Mouse (Mus musculus) kidney, postnatal 0 days (tissue): Measurements from ENCODE around the gene Aurkb. TPM values are rescaled to one million over a fixed set of nuclear protein-coding genes. Genes with fewer than 3 reads are reported as not detected.

ENCODE experiments used
- ATAC-seq: fragments of 200-750 bp; cut with Nextera tagmentation; replicated peaks from 2 replicates; pipeline ENCODE4 v1.8.0; 2017; ENCODE audit warnings: low read depth, moderate number of reproducible peaks, moderate TSS enrichment, moderate library complexity; ENCODE audit not compliant: low FRiP score
- DNase-seq: peaks from one replicate; pipeline ENCODE4 v3.0.0-alpha.2; 2016; ENCODE audit warnings: low spot score
- H3K27ac ChIP-seq: fragments of 300-500 bp; sonication (generic); 2 replicates; pipeline ENCODE4 v1.5.1; 2014; ENCODE audit warnings: mild to moderate bottlenecking
- H3K27me3 ChIP-seq: fragments of 300-500 bp; sonication (generic); 2 replicates; pipeline ENCODE4 v1.6.1; 2014; ENCODE audit warnings: low read length, mixed read lengths; ENCODE audit not compliant: insufficient read depth
- H3K36me3 ChIP-seq: fragments of 300-500 bp; sonication (generic); 2 replicates; pipeline ENCODE4 v1.6.1; 2014; ENCODE audit warnings: low read length, mixed read lengths; ENCODE audit not compliant: insufficient read depth
- H3K4me1 ChIP-seq: fragments of 300-500 bp; sonication (generic); replicated peaks from 2 replicates; pipeline ENCODE4 v1.6.1; 2014; ENCODE audit warnings: antibody characterized with exemption, low read length, mixed read lengths; ENCODE audit not compliant: insufficient read depth
- H3K4me2 ChIP-seq: fragments of 300-500 bp; sonication (generic); 2 replicates; pipeline ENCODE4 v1.6.1; 2014; ENCODE audit warnings: mild to moderate bottlenecking, low read length, moderate library complexity, mixed read lengths
- H3K4me3 ChIP-seq: fragments of 300-500 bp; sonication (generic); replicated peaks from 2 replicates; pipeline ENCODE4 v1.5.1; 2014; ENCODE audit warnings: low read depth, low read length
- H3K9ac ChIP-seq: fragments of 300-500 bp; sonication (generic); 2 replicates; pipeline ENCODE4 v1.6.1; 2014; ENCODE audit warnings: low read depth, low read length
- H3K9me3 ChIP-seq: fragments of 300-500 bp; sonication (generic); replicated peaks from 2 replicates; pipeline ENCODE4 v1.6.1; 2016; ENCODE audit warnings: low read length, inconsistent platforms, mixed read lengths
- CTCF ChIP-seq: IDR thresholded peaks from 2 replicates; pipeline ENCODE4 v1.5.1; 2016; ENCODE audit warnings: antibody characterized with exemption, low read depth, mild to moderate bottlenecking, moderate library complexity
- WGBS: fragments of 180-500 bp; shearing (Covaris S2); extraction: QIAGEN DNeasy Blood & Tissue Kit; methylation state at CpG from one replicate; pipeline ENCODE4 v1.1.7; 2014; 5-methylcytosine and 5-hydroxymethylcytosine counted together
- polyA plus RNA-seq: library from polyadenylated mRNA; unstranded; fragments of >200 nt; fragmentation: Nextera tagmentation; extraction: Ambion mirVana; gene quantifications from 2 replicates; pipeline ENCODE4 v1.2.1, GENCODE M21; 2015

The Aurkb gene
- polyA plus RNA-seq, 1 experiment from 2014 or later, result 49.3 TPM

DNA sequence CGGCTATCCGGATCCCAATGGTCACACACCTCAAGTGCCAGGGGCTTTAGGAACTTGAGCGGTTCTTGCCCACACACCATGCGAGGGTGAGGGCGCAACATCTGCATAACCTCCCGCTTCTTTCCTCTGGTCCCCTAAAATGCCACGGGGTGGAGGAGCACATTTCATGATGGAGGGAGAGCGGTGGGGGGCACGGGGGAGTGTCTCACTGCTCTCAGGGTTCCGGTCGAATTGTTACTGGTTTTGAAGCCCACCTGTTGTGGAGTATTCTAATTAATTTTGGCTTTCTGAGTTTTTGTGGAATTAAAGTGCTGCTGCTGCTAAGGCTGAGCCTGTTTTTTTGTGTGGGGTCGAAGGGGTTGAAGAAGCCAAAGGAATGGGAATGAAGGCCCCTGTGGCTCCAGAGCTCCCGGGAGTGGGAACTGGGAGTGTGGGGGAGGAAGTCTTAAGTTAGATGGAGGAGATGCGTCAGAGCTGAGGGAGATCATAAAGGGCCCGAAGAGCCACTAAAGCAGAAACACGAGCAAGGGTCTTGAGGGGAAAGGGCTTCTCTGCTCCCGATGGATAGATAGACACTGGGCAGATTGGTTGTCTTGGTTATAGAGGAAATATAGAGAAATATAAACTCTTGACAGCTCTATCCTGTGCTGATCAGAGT, 15.9 kb downstream of the Aurkb start:
- Histone ChIP-seq H3K4me2 (peak overlapping the region; percentile 96), H3K4me3 (peak overlapping the region; percentile 82), H3K36me3 (no peaks in the 10 kb centered on the region), H3K27me3 (no peaks in the 10 kb centered on the region), H3K27ac (peak overlapping the region; percentile 96), H3K9me3 (no peaks in the 10 kb centered on the region), H3K4me1 (peaks cover 30% of the 10 kb centered on the region), H3K9ac (peak overlapping the region; percentile 94; the same call in 1 of the 2 replicates)
- no peak for ATAC-seq
- TF ChIP-seq CTCF, result no peak
- 13% methylated on average over 17 of the region's 17 CpGs for whole genome bisulfite sequencing
- no peak for DNase-seq

DNA sequence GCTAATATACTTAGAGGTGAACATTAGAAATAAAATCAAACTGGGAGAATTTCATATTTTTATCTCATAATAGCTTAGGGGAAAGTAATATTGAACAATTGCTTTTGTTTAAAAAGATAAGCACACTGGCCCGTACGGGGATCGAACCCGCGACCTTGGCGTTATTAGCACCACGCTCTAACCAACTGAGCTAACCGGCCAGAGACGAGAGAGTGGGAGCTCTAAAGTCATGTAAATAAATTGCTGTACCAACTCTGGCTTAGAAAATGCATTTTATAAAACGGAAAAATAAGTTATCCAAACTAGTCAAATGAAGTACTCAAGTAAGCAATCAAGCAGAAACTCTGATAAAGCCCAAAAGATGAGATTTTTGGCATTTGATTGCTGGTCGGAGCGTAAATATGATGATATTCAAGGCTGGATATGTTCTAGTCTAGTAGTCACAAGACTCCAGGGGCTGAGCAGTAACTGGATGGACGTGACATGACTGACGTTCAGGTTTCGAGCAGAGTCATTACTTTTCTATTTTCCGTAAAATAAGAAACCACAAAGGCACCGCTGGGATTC, 16.8 kb downstream of the Aurkb start:
- H3K4me1 ChIP-seq, result peaks cover 34% of the 10 kb centered on the region
- ATAC-seq, result no peak
- peak overlapping the region; percentile 33 for H3K4me3 ChIP-seq
- WGBS, result under 1% methylated on average over 17 of the region's 17 CpGs
- H3K36me3 ChIP-seq, result no peaks in the 10 kb centered on the region
- no peak overlapping the region for H3K9ac ChIP-seq
- H3K27me3 ChIP-seq, result no peaks in the 10 kb centered on the region
- no peak for TF ChIP-seq CTCF
- peak overlapping the region; percentile 58 for H3K4me2 ChIP-seq
- DNase-seq, result peak; percentile 77
- peak overlapping the region; percentile 63; the same call in 1 of the 2 replicates for H3K27ac ChIP-seq
- H3K9me3 ChIP-seq, result no peaks in the 10 kb centered on the region

DNA sequence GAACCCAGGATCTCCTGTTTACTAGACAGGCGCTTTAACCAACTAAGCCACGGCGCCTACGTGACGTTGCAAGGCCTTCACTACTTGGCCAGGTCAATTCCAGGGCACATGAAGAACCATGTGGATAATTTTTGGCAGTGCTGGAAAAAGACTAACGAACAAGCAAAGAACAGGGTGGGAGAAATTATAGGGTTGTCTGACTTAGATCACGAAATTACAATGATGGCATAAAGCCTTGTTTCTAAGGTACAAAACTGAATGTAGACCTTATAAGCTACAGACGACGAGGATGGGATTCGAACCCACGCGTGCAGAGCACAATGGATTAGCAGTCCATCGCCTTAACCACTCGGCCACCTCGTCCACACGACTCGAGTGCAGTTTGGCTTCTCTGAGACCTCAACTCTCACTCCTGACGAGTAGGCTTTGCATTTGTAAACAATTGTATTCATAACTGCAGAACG, 17.3 kb downstream of the Aurkb start:
- TF ChIP-seq CTCF, result no peak
- ATAC-seq (no peak; the same call in 1 of the 2 replicates), DNase-seq (peak; percentile 87)
- no peaks in the 10 kb centered on the region for H3K36me3 ChIP-seq
- H3K9me3 ChIP-seq, result no peaks in the 10 kb centered on the region
- H3K4me1 ChIP-seq, result peaks cover 33% of the 10 kb centered on the region
- under 1% methylated on average over 19 of the region's 19 CpGs for WGBS
- H3K9ac ChIP-seq, result peak overlapping the region; percentile 57
- peak overlapping the region; percentile 58 for H3K4me2 ChIP-seq
- H3K27me3 ChIP-seq, result no peaks in the 10 kb centered on the region
- peak overlapping the region; percentile 56 for H3K4me3 ChIP-seq
- H3K27ac ChIP-seq, result peak overlapping the region; percentile 92

DNA sequence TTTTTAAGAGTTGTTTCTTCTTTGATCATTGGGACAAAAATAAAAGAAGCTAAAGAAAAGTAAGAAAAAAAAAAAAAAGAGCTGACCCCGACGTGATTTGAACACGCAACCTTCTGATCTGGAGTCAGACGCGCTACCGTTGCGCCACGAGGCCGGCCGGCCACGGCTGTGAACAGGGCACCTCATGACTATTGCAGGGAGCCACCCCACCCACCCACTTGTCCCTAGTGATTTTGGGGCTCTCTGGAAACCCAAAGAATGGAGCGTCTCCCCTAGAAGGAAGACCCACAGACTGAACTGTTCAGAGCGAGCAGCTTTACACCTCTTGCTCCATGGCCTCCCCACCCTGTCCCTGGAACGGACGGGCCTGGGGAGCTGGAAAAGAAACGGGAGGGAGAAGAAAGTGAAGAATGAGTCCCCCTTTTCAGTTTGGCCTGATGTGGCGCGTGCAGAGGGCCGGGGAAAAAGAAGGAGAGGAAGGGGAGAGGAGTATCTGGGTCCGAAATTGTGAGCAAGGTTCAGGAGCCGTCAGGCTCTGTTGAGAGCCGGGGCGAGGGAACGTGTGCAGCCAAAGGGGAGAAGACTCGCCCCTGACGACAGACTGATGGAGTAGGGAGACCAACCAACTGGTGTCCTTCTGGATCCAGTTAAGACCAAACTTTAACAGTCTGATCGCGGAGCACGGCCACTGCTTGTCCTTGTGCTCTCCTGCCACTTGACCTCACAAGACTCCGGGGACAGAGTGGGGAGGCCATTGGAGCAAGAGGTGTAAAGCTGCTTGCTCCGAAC, 18.2 kb downstream of the Aurkb start:
- Histone ChIP-seq H3K9me3 (no peaks in the 10 kb centered on the region), H3K4me1 (peaks cover 26% of the 10 kb centered on the region), H3K27me3 (no peaks in the 10 kb centered on the region), H3K9ac (peak overlapping the region; percentile 63), H3K4me3 (peak overlapping the region; percentile 56), H3K4me2 (peak overlapping the region; percentile 58), H3K36me3 (no peaks in the 10 kb centered on the region), H3K27ac (peak overlapping the region; percentile 92)
- ATAC-seq (0 out of 2 replicates have a peak, but pooled peaks have one; percentile 26), DNase-seq (peak; percentile 76)
- 1% methylated on average over 31 of the region's 31 CpGs for WGBS
- TF ChIP-seq CTCF, result no peak

DNA sequence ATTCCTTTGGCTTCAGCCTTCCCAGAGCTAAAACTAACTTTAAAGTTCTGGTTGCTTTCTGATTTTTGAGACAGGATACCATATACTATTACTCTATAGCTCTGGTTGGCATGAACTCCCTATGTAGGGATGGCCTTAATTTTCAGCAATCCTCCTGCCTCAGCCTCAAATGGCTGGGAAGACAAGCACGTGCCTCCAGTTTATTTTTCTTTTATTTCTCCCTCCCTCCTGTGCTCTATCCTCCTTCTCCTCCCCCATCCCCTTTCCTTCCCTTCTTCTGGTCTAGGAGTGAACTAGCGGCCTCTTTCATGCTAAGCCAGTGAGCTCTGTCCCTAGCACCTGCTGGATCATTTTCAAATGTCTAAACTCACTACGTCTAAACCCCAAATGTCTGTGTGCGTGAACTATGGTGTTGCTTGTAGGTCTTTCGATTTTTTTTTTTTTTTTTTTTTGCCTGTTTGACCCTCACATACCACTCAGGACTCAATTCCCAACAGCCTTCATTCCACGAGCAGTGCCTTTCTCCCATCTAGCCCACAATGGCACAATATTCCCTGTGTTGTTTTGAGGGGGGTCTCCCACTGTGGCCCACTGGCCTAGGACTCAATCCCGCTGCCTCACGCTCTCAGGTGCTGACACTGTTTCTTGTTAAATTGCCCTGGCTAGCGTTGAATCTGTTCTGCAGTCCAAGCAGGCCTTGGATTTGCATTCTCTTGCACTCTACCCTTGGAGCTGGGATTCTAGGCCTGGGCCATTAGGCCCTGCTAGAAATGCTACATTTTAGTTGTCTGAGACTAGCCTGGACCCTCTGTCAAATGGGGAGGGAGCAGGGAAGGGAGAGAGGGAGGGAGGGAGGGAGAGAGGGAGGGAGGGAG, 19.0 kb downstream of the Aurkb start:
- H3K27ac ChIP-seq, result peak overlapping the region; percentile 51; the same call in 1 of the 2 replicates
- H3K36me3 ChIP-seq, result no peaks in the 10 kb centered on the region
- no peak for DNase-seq
- no peaks in the 10 kb centered on the region for H3K27me3 ChIP-seq
- WGBS, result 63% methylated on average over 9 of the region's 9 CpGs
- TF ChIP-seq CTCF, result no peak
- no peak for ATAC-seq
- peaks cover 25% of the 10 kb centered on the region for H3K4me1 ChIP-seq
- H3K9me3 ChIP-seq, result no peaks in the 10 kb centered on the region
- H3K4me2 ChIP-seq, result peak overlapping the region; percentile 58
- peak overlapping the region; percentile 63 for H3K9ac ChIP-seq
- H3K4me3 ChIP-seq, result peak overlapping the region; percentile 56
